Mouse (Mus musculus) ovary, adult 18-20 months (tissue): ENCODE data around the gene Dll3.
A peak's percentile ranks its signal among the peaks of the same experiment; 100 is the strongest.

Experiments used
- DNase-seq: peaks from one replicate; pipeline ENCODE4 v3.0.0; 2022; ENCODE audit warnings: low spot score, mixed read lengths

The Dll3 gene

DNA sequence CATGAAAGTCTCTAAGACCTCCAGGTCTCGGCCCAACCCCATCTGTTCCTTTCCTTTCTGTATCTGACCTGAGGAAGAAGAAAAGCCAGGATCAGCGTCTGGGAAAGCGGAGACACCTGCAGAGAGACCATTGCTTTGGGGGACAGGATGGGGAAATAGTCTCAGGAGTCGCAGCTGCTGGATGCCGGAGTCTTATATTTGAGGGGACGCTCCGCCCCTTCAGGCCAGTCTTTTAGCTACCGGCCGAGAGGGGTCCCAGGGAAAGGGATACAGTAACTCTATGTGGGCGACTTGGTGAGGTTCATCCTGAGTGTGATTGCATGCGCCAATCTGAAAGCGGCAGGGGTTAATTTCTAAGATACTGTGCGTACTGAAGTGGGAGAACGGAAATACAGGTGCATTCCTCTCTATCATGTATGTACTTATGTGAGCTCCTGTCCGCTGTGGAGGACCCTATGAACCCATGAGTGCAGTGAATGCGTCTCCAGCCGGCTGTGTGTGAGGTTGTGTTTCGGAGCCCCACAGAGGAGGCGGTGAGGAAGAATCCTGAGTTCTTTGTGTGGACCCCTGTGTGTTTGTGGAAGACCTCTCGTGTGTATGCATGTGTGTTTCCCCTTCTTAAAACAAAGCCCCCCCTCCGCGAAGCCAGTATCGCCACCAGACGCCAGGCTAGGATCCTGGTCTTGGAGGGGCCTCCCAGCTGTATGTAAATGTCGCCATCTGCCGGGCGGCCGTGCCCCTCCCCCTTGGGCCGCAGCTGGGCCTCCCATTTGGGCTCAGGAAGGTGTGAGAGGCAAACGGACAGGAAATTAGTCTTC lies at the start of gene Dll3:
TSS of gene Dll3 (minus strand) at position 623 of the 818 bp plus-strand sequence.
- DNase-seq, result no peak

DNA sequence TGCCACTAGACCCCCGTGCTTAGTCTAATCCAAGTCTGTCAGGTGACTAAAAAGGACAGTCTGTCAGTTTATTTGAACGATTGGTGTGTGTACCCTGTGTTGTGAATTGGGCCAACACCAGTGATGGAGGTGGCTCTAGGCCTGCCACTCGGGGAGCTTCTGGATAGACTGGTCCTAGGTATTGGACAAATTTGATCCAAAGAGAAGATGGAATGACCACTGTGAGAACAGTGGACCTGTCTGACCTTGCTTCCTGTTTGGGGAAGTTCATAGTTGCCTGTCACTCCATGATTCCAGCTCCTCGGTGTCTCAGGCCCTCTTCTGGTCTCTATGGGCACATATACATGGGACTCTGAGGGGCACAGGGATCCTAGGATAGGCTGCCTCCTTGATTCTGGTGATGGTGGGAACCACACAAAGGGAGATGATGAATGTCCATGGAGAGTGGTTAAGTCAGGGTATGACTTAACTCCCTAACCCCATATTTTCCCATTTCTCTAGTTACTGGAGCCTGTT lies 49.7 kb upstream of the Dll3 start:
- no peak for DNase-seq

GRCm38 (mm10) chr7:28350155-28350883 lies 48.3 kb upstream of the Dll3 start, which contains the start of gene Rps16:
Rps16 (plus strand) TSS chr7:28350652.
- peak; percentile 96 for DNase-seq

DNA sequence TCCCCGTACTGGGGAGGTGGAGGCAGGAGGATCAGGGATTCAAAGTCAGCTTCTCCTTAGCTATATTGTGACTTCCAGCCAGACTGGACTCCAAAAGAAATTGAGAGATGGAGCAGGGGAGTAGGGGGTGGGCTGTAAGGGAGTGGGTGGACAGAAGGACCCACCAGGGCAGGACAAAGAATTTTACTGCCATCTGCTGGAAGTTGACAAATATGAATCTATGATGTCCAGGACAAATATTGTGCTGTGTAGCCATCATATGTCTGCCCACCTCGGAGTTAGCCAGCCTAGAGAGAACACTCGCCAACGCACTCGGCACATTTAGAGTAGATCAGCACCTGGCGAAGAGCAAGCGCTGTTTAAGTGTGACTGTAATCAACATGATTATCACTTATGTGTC lies 46.6 kb upstream of the Dll3 start:
- no peak for DNase-seq

- DNase-seq, result peak; percentile 78
Measured at GRCm38 (mm10) chr7:28347746-28348145, 45.7 kb upstream of the Dll3 start.

- no peak for DNase-seq
Measured at GRCm38 (mm10) chr7:28344637-28345036, 42.6 kb upstream of the Dll3 start.

GRCm38 (mm10) chr7:28341381-28341780 lies 39.3 kb upstream of the Dll3 start:
- DNase-seq, result no peak

GRCm38 (mm10) chr7:28339213-28339917 lies 37.3 kb upstream of the Dll3 start:
- peak; percentile 66 for DNase-seq

- peak; percentile 97 for DNase-seq
Measured at GRCm38 (mm10) chr7:28338108-28338998, 36.3 kb upstream of the Dll3 start, which contains the start of gene Supt5. Supt5 (minus strand) TSS chr7:28338746.

DNA sequence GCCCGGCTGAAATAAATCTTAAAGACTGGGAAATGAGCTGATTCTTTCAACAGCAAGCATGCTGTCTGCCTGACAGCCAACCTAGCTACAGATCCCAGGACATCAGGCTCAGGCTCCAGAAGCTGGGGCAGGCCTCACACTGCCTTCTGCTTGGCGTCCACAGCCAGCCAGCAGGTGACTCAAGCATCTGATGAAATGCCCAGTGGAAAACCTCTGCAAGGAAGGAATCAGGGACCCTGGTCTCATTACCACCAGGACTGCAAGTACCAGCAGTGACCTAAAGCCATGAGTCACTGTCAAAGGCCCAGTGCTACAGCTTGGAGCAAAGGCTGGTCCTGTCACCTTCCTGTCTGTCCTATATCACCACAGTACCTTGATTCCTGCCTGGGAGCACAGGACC lies 33.4 kb upstream of the Dll3 start:
- no peak for DNase-seq

- DNase-seq, result no peak
Measured at GRCm38 (mm10) chr7:28334534-28334933, 32.5 kb upstream of the Dll3 start.

GRCm38 (mm10) chr7:28328260-28328659 lies 26.2 kb upstream of the Dll3 start:
- DNase-seq, result no peak

- DNase-seq, result no peak
Measured at GRCm38 (mm10) chr7:28326457-28326856, 24.4 kb upstream of the Dll3 start.

DNA sequence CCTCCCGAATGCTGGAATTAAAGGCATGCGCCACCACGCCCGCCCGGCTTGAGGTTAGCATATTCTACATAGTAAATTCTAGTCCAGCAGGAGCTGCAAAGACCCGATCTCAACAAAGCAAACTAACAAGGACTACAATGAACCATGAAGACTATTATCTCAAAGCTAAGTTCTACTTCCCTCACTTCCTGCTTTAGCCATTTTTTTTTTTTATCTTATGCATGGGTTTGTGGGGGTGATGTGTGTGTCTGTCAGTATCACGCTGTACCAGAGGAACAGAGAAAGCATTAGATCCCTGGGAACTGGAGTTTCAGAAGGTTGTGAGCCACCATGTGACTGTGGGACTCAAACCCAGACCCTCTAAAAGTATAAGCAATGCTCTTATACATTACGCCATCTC lies 23.3 kb upstream of the Dll3 start:
- no peak for DNase-seq

DNA sequence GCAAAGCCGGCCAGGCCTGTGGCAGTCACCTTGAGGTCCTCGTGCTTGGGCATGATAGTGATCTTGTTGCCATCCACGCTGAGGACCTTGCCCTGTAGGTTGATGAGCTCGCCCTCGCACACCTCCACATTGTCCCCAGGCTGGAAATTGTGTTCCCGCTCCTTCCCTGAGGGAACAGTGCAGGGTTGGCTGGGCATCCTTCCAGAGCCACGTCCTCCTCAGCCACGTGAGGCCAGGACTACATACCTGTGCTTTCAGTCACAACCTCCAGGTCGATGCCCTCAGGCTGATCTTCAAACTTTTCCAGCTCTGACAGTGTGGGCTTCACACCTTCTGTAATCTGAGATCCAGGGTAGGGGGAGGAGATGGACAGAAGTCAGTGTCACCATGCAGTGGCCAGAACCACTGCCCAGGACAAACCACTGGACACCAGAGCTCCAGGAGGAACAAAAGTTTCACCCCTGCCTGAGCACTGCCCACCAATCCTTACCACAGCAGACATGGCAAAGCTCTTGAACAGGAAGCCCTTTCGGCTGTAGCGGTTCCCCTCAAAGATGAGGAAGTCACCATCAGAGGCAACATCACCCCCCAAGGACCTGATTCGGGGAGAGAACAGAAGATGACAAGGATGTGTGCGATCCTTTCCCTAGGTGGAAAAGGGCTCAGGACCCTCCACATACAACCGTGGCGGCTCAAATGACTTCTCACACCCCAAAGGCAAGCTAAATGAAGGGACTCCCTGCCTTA lies 20.1 kb upstream of the Dll3 start:
- no peak for DNase-seq

DNA sequence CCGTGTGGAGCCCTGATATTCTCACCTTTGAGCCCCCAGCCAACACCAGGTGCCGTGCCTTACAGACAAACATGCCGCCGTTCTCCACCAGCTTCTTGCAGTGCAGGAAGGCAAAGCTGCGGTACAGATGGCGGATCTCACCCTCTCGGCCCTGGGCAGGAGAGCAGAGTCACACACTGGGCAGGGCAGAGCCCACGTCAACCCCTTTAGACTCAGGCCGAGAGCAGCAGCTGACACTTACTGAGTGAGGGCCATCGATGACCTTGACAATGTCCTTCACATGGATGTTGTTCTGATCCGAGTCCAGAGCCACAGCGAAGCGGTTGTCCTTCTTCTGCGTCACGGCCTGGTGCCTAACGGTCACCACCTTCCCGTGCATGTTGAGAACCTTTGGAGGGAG lies 16.7 kb upstream of the Dll3 start:
- no peak for DNase-seq

GRCm38 (mm10) chr7:28318036-28318435 lies 16.0 kb upstream of the Dll3 start:
- no peak for DNase-seq

GRCm38 (mm10) chr7:28311926-28312543 lies 10.0 kb upstream of the Dll3 start, which contains the start of gene Timm50:
Timm50 (minus strand) TSS chr7:28312072.
- peak; percentile 94 for DNase-seq

- no peak for DNase-seq
Measured at GRCm38 (mm10) chr7:28311151-28311925, 9.3 kb upstream of the Dll3 start.
